Mouse (Mus musculus) midbrain, embryonic 14.5 days (tissue): ENCODE results near the gene Ndufa3. TPM values are rescaled to one million over a fixed set of nuclear protein-coding genes. Genes with fewer than 3 reads are reported as not detected.

Source experiments
- ATAC-seq: fragments of 200-750 bp; cut with Nextera tagmentation; 2 replicates; pipeline ENCODE4 v1.8.0; 2017; ENCODE audit warnings: moderate number of reproducible peaks, moderate library complexity; ENCODE audit not compliant: low FRiP score, low TSS enrichment
- DNase-seq: peaks from one replicate; pipeline ENCODE4 v3.0.0-alpha.2; 2015
- H3K27ac ChIP-seq: fragments of 300-500 bp; sonication (generic); replicated peaks from 2 replicates; pipeline ENCODE4 v1.5.1; 2014; ENCODE audit warnings: mild to moderate bottlenecking, low read depth, low read length, moderate library complexity
- H3K27me3 ChIP-seq: fragments of 300-500 bp; sonication (generic); 2 replicates; pipeline ENCODE4 v1.6.1; 2014; ENCODE audit warnings: low read length, control low read depth, mixed read lengths; ENCODE audit not compliant: control insufficient read depth, insufficient read depth
- H3K36me3 ChIP-seq: fragments of 300-500 bp; sonication (generic); 2 replicates; pipeline ENCODE4 v1.6.1; 2014; ENCODE audit warnings: low read length, control low read depth; ENCODE audit not compliant: control insufficient read depth, insufficient read depth
- H3K4me1 ChIP-seq: fragments of 300-500 bp; sonication (generic); 2 replicates; pipeline ENCODE4 v1.6.1; 2014; ENCODE audit warnings: mild to moderate bottlenecking, antibody characterized with exemption, low read length, control low read depth; ENCODE audit not compliant: control insufficient read depth, insufficient read depth
- H3K4me2 ChIP-seq: fragments of 300-500 bp; sonication (generic); 2 replicates; pipeline ENCODE4 v1.6.1; 2014; ENCODE audit warnings: mild to moderate bottlenecking, low read length, moderate library complexity
- H3K4me3 ChIP-seq: fragments of 300-500 bp; sonication (generic); replicated peaks from 2 replicates; pipeline ENCODE4 v1.5.1; 2014; ENCODE audit warnings: low read depth, low read length
- H3K9ac ChIP-seq: fragments of 300-500 bp; sonication (generic); replicated peaks from 2 replicates; pipeline ENCODE4 v1.6.1; 2014; ENCODE audit warnings: mild to moderate bottlenecking, low read length, moderate library complexity
- H3K9me3 ChIP-seq: fragments of 300-500 bp; sonication (generic); 2 replicates; pipeline ENCODE4 v1.6.1; 2016; ENCODE audit warnings: low read length, control low read depth, mixed read lengths; ENCODE audit not compliant: control insufficient read depth
- WGBS: fragments of 180-500 bp; shearing (Covaris S2); extraction: QIAGEN DNeasy Blood & Tissue Kit; methylation state at CpG from one replicate; pipeline ENCODE4 v1.1.7; 2014; 5-methylcytosine and 5-hydroxymethylcytosine counted together
- polyA plus RNA-seq: library from polyadenylated mRNA; unstranded; fragments of >200 nt; fragmentation: Nextera tagmentation; extraction: Ambion mirVana; gene quantifications from 2 replicates; pipeline ENCODE4 v1.2.1, GENCODE M21; 2014

Gene Ndufa3
- polyA plus RNA-seq, 1 experiment from 2014 or later = 432 TPM

DNA sequence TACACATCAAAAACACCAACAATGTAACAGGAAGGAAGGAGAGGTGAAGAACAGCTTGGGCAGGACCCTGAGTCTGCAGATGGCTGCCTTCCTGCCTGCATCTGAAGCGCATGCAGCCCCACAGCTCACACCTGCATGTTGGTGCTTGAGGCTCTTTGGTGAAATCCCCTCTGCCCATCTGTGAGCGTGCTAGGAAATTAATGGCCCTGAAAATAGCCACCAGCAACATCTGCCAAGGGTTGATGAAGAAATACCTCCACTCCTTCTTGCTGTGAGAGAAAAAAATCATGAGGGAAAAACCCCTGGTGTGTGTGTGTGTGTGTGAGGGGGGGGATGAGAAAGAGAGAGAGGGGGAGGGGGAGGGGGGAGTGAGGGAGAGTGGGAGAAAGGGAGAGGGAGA, 37.1 kb upstream of the Ndufa3 start:
- Histone ChIP-seq H3K4me2 (no peak overlapping the region), H3K4me3 (no peak overlapping the region), H3K9me3 (no peaks in the 10 kb centered on the region), H3K36me3 (no peaks in the 10 kb centered on the region), H3K27ac (no peak overlapping the region), H3K4me1 (no peaks in the 10 kb centered on the region), H3K9ac (no peak overlapping the region), H3K27me3 (no peaks in the 10 kb centered on the region)
- WGBS = 74% methylated on average over 2 of the region's 2 CpGs
- no peak for DNase-seq
- ATAC-seq = no peak

DNA sequence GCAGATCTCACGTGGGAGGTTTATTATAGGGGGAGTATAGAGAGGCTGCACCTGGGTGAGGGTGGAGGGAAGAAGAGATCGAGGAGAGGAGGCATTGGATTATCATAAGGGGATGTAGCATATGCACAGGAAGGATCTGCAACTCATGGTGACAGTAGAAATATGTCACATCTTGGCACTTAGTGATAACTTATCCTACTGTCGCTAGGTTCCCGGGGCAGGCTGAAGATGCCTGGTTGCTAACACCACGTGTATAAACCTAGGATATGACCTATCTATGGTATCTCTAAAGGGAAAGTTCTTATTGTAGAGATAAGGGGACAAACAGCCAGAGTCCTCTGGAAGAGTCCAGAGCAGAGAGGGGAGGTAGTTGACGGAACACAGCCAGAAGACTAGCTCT, 31.4 kb upstream of the Ndufa3 start:
- no peak overlapping the region for H3K27ac ChIP-seq
- no peak overlapping the region for H3K9ac ChIP-seq
- DNase-seq (no peak), ATAC-seq (no peak)
- no peak overlapping the region for H3K4me3 ChIP-seq
- no peak overlapping the region for H3K4me2 ChIP-seq
- no peaks in the 10 kb centered on the region for H3K27me3 ChIP-seq
- H3K36me3 ChIP-seq = no peaks in the 10 kb centered on the region
- 20% methylated on average over 6 of the region's 6 CpGs for WGBS
- no peaks in the 10 kb centered on the region for H3K4me1 ChIP-seq
- no peaks in the 10 kb centered on the region for H3K9me3 ChIP-seq

DNA sequence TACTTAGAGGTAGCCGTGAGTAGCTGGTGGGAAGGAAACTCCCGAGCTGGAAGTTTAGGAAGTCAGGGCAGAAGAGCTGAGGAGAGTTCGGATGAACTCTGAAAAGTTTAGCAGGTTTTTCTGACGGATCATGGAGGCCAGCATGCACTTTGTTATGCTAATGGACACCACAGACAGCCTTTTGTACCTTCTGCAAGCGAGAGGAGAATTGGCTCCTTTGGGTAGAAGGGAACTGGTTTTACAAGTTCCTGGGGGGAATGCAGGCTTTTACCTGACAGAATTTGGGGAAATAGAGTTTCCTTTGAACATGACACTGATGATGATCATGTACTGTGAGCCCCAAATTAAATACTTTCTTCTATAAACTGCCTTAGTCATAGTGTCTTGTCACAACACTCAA, 30.9 kb upstream of the Ndufa3 start:
- Histone ChIP-seq H3K27me3 (no peaks in the 10 kb centered on the region), H3K9me3 (no peaks in the 10 kb centered on the region), H3K9ac (no peak overlapping the region), H3K27ac (no peak overlapping the region), H3K4me1 (no peaks in the 10 kb centered on the region), H3K36me3 (no peaks in the 10 kb centered on the region), H3K4me3 (no peak overlapping the region), H3K4me2 (no peak overlapping the region)
- ATAC-seq (no peak), DNase-seq (no peak)
- WGBS = 3% methylated on average over 5 of the region's 5 CpGs

DNA sequence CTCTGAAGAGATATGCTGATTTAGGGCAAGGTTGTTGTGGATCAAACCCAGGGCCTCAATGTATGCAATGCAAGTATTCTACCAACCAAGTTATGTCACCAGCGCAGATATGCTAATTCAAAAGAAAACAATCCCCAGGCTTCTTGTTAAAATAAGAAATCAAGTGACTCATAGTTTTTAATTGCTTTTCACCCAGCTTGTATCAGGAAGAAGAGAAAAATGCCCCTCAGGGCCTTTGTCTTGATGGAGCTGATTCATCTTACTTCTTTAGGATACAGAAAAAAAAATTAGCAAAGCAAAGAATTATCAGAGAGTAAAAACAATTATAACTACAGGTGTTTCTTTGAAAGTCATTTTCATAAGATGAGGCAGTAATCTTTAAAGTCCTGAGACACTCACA, 29.9 kb upstream of the Ndufa3 start:
- Histone ChIP-seq H3K9me3 (no peaks in the 10 kb centered on the region), H3K36me3 (no peaks in the 10 kb centered on the region), H3K4me2 (no peak overlapping the region), H3K4me3 (no peak overlapping the region), H3K9ac (no peak overlapping the region), H3K4me1 (no peaks in the 10 kb centered on the region), H3K27ac (no peak overlapping the region), H3K27me3 (no peaks in the 10 kb centered on the region)
- ATAC-seq = no peak
- WGBS = 76% methylated on average over 1 of the region's 1 CpGs
- DNase-seq = no peak

- no peaks in the 10 kb centered on the region for H3K36me3 ChIP-seq
- no peak overlapping the region for H3K27ac ChIP-seq
- H3K9me3 ChIP-seq = no peaks in the 10 kb centered on the region
- no peak overlapping the region for H3K9ac ChIP-seq
- no peak for DNase-seq
- no peaks in the 10 kb centered on the region for H3K27me3 ChIP-seq
- 77% methylated on average over 3 of the region's 3 CpGs for WGBS
- no peaks in the 10 kb centered on the region for H3K4me1 ChIP-seq
- no peak overlapping the region for H3K4me3 ChIP-seq
- H3K4me2 ChIP-seq = no peak overlapping the region
- no peak for ATAC-seq
These were observed 26.6 kb upstream of the Ndufa3 start for GRCm38 (mm10) chr7:3590550-3590949.

DNA sequence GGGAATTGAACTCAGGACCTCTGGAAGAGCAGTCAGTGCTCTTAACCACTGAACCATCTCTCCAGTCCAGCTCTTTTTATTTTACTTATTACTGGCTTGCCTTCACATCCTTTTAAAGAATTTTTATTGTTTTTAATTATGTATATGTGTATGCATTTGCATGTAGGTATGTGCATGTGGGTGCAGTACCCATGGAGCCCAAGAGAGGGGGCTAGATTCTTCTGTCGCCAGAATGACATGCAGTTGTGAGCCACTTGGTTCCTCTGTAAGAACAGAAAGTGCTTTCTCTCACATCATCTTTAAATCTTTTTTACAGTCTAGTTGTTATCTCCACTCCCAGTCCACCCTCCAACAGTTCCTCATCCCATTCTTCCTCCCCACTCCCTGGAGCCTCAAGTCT, 25.6 kb upstream of the Ndufa3 start:
- DNase-seq (no peak), ATAC-seq (no peak)
- no peaks in the 10 kb centered on the region for H3K4me1 ChIP-seq
- H3K27me3 ChIP-seq = no peaks in the 10 kb centered on the region
- H3K9ac ChIP-seq = no peak overlapping the region
- no peak overlapping the region for H3K27ac ChIP-seq
- no peak overlapping the region for H3K4me3 ChIP-seq
- H3K36me3 ChIP-seq = no peaks in the 10 kb centered on the region
- H3K9me3 ChIP-seq = no peaks in the 10 kb centered on the region
- 88% methylated on average over 1 of the region's 1 CpGs for WGBS
- no peak overlapping the region for H3K4me2 ChIP-seq

- no peak overlapping the region for H3K27ac ChIP-seq
- no peaks in the 10 kb centered on the region for H3K4me1 ChIP-seq
- ATAC-seq (no peak), DNase-seq (peak; percentile 4)
- no peak overlapping the region for H3K4me3 ChIP-seq
- no peak overlapping the region for H3K9ac ChIP-seq
- no peak overlapping the region for H3K4me2 ChIP-seq
- H3K36me3 ChIP-seq = no peaks in the 10 kb centered on the region
- no peaks in the 10 kb centered on the region for H3K9me3 ChIP-seq
- no peaks in the 10 kb centered on the region for H3K27me3 ChIP-seq
These were observed 23.3 kb upstream of the Ndufa3 start for GRCm38 (mm10) chr7:3593855-3594254.

GRCm38 (mm10) chr7:3594686-3595085, 22.5 kb upstream of the Ndufa3 start:
- no peaks in the 10 kb centered on the region for H3K27me3 ChIP-seq
- ATAC-seq (no peak), DNase-seq (no peak)
- H3K9ac ChIP-seq = no peak overlapping the region
- no peak overlapping the region for H3K4me2 ChIP-seq
- H3K36me3 ChIP-seq = no peaks in the 10 kb centered on the region
- no peak overlapping the region for H3K27ac ChIP-seq
- H3K4me3 ChIP-seq = no peak overlapping the region
- H3K9me3 ChIP-seq = no peaks in the 10 kb centered on the region
- no peaks in the 10 kb centered on the region for H3K4me1 ChIP-seq
- 30% methylated on average over 5 of the region's 5 CpGs for WGBS

DNA sequence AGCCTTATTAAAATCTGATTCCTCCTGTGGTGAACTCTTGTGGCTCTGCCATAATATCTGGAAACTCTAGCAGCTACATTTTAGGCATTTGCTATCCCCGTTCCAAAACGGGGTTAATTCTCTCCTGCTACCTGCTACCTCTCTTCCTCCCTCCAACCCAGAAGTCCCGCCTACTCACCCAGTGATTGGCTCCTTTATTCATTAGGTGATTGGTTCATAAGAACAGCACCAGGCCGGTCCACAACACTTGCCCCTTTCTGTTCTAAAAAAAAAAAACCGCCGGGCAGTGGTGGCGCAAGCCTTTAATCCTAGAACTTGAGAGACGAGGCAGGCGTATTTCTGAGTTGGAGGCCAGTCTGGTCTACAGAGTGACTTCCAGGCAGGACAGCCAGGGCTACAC, 22.0 kb upstream of the Ndufa3 start:
- no peaks in the 10 kb centered on the region for H3K36me3 ChIP-seq
- no peak overlapping the region; the same call in 1 of the 2 replicates for H3K4me2 ChIP-seq
- no peaks in the 10 kb centered on the region for H3K27me3 ChIP-seq
- H3K4me3 ChIP-seq = no peak overlapping the region
- WGBS = 23% methylated on average over 9 of the region's 9 CpGs
- no peaks in the 10 kb centered on the region for H3K4me1 ChIP-seq
- DNase-seq = no peak
- no peak overlapping the region for H3K27ac ChIP-seq
- no peak for ATAC-seq
- no peak overlapping the region for H3K9ac ChIP-seq
- H3K9me3 ChIP-seq = no peaks in the 10 kb centered on the region
